Mouse (Mus musculus) cerebellum, postnatal 25 days (tissue): Measurements from ENCODE around the gene Ect2.

Experiments used
- DNase-seq, 2 experiments: peaks; one replicate each; pipeline ENCODE4 v3.0.0; 2021; ENCODE audit warnings: mixed read lengths in 2 of 2

Ect2 gene

DNA sequence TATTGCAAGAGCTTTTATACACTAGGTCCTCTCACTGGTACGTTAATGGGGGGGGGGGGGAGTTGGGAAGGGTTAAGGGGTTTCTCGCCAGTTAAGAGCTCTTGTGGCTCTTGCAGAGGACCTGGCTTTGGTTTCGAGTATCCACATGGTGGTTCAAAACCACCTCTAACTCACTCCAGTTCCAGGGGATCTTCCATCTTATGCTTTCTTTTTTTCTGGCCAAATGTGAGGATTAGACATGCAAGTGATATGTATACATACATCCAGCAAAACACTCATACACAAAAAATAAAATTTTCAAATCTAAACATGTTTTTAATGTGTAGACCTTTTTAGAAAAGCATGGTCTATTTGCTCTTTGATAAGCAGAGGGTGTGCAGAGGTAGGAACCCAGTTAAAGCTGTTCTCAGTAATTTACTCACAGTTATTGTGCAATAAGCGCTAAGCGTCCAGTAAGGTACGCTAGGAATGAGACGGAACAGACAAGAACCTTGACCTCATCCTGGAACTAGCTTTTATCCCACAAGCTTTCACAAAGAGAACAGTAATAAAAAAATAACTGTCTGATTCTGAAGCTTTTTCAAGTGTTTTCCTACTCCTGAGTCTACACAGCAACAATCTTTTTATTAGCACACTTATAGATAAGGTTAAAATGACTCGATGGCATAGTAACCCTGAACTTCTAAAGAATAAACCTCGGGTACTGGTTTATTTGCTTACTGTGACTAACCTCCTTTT is 2.3 kb upstream of the Ect2 start:
- DNase-seq: no peak

DNA sequence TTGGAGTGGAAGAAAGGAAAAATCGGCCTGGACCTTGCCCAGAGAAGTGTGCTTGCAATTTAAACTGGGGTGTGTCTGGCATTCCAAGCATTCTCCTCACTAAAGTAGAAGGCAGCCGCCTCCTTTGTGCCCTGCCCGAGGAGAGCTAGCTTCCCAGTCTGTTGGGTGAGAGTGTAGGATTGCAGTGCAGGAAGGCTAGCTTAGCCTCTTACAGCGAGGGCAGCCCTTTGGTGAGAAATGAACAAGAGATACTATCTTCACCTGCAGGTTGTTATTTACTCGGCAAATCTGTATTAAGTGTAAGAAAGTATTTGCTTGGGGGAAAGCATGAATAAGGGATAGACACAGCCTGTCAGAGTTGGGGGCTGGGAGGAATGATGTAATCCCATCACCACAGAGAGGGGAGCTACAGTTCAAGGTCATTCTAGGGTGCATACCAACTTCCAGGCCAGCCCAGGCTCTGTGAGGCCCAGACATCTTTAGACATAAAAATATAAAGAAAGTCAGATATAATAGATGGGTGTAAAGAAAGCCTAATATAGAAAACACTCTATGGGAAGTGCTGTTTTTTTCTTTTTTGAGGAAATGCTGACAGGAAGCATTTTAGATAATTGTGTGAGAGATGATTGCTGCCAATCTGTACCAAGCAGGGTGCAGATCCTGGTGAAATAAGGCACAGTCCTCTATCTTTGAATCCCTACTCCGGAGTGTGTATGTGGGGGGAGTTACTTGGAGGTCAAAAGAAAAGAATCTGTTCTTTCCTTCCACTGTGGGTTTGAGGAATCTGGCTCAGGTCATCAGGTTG is 1.6 kb upstream of the Ect2 start:
- DNase-seq: no peak

DNA sequence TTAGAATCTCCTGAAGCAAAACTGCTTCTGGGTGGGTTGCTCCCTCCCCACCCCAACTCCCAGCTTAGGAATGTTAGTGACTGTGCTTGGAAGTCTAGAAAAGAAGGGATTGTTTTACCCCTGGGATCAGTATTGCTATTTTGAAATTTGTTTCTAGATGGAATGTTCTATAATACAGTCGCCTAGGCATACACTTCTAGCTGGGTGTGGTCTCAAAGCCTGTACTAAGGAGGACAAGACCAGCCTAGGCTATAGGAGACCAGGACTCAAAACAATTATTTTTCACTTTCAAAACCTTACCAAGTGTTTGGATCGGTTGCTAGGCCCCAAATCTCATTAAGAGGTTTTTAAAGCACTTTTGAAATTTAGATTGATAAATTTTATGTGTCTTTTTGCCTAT is 602 bp upstream of the Ect2 start:
- no peak for DNase-seq

DNA sequence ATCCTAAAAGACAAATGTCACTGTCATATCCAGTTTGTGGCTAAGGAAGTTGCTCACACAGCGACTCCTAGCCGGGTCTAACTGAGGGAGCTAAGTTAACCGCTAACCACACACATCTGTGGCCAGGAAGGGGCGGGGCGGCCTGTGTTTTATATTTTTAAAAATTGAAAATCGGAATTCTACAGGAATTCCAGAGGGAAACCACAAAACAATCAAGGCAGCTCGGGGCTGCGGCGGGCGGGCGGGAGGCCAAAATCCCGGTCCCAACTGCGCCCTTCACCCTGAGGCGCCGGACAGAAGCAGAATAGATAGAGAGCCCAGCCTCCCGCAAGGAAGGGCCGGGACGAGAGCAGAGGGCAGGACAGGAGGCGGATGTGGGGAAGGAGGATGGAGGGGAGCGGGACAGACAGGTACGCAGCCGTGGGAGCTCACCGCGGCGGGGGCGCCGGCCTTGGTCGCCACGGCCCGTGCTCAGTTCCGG is 447 bp downstream of the Ect2 start:
- DNase-seq: no peak

DNA sequence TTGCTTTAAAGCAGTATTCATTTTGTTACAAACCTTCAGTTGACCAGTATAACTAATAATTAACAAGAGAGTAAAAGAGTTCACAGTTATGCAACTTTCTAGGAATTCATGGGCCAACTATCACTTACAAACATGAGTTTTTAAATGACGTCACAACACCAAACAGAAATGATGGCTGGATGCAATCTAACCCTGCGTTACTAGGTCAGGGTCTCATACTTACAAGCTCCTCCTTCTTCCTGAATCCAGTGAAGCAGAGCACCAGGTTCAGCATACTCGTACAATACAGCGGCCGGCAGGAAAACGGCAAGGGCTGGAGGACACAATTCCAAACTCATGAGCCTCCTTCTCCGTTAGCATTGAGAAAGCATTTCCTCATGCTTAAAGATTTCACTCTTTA is 7.9 kb downstream of the Ect2 start:
- DNase-seq: no peak

DNA sequence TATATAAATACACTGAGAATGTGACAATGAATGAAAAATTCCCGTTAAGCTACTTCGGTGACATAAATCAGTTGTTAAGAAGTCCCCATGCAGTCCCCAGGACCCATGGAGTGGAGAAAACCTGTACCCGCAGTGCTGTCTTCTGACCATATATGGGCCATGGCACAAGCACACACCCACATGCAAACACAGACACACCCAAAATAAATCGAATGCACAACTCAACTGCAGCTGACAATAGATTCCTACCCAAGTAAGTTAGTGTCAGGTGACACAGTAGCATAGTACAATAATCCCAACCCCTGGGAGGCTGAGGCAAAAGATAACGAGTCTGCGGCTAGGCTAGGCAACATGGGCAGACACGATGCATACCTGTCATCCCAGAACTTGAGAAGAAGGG is 10.1 kb downstream of the Ect2 start:
- DNase-seq: no peak

DNA sequence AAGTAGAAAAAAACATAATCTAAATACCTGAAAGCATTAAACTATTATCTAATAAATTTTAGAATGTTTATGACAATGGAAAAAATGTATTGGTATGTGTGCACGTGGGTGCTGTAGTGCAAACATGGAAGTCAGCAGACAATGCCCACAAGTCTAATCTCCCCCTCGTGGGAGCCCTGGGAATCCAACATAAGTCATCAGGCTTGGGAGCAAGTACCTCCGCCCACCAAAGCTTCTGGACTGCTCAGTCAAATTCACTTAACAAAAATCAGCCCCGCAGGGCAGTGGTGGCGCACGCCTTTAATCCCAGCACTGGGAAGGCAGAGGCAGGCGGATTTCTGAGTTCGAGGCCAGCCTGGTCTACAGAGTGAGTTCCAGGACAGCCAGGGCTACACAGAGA is 13.6 kb downstream of the Ect2 start:
- no peak for DNase-seq

DNA sequence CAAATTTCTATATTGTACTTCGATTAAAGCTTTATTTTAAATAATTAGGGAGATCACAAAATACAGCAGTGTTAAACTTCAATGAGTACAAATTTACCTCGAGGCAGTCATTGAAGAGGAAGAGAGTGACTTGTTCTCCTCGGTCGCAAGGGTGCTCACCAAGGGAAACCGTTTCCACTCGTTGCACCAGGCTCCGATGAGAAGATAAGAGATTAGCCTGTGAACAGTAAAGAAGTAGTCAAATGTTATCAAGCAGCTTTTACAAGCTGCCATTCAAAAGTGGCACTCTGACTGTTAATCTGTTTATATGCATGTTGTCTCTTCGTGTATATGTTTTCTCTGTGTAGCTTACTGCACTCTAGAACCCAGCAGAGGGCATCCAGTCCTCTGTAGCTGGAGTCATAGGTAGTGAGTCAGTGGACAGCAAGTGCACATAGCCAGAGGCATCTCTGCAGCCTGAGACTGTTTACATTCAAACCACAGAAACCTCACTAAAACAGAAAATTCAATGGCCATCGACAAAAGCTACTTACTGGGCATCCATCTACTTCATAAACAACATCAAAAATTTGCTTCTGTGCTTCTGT is 31.7 kb downstream of the Ect2 start:
- no peak for DNase-seq

DNA sequence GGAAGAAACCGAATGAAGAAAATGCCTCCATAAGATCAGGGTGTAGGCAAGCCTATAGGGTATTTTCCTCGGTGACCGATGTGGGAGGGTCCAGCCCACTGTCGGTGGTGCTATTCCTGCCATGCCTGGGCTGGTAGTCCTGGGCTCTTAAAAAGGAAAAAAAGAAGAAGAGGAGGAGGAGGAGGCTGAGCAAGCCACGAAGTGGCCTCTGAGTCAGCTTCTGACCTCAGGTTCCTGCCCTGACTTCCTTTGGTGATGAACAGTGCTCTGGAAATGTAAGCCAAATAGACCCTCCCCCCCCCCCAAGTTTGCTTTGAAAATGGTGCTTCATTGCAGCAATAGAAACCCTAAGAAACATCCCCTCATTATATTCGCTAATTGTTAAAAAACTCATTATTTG is 32.7 kb downstream of the Ect2 start:
- no peak for DNase-seq

DNA sequence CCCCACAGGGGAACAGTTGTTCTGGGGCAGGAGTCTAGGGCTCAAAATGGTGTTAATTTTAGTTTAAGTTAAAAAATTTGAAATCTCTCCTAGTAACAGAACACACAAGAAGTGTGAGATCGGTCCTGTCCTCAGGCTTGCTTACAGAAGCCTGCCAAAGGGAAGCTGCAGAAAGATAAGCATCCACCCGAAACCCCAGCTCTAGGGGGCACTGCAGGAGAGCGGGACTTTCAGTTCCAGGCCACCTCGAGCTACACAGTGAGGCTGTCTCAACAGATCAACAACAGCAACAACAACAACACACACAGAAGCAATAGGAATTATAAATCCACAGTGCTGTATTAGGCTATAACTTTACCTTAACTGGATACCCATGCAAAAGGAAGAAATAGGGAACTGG is 35.5 kb downstream of the Ect2 start:
- no peak for DNase-seq

DNA sequence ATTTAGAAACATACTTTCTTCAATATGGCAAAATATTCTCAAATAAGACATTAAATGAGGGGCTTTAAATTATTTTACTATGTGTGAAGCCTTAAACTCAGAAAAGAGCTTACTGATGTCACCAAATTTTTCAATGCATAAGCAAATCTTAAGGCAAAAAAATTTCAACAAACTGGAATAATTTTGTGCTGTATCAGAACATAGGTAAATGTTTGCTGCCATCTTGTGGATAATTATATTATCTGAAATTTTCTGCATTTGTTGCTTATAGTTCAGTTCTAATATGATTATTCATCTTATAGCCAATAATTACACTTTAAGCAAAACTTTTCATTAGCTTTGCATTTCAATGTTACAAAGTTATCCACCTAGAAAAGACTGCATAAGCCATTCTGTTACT is 42.8 kb downstream of the Ect2 start:
- no peak for DNase-seq

DNA sequence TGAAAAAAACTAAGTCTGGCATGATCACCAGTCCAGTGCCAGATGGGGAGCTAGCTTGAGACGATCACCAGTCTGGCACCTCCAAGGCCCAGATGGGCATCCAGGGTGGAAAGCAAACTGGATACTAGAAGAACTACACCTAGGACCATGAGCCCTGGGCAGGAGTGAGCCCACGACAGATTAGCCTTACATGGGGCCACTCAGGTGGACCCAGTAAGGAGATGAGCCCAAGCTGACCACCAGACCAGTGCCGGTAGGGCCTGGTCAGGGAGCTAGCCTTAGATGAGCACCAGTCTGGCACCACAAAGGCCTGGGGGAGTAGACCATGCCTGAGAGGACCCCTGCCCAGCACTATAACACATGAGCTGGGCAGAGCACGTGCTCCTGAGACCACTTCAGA is 44.6 kb downstream of the Ect2 start:
- no peak for DNase-seq

DNA sequence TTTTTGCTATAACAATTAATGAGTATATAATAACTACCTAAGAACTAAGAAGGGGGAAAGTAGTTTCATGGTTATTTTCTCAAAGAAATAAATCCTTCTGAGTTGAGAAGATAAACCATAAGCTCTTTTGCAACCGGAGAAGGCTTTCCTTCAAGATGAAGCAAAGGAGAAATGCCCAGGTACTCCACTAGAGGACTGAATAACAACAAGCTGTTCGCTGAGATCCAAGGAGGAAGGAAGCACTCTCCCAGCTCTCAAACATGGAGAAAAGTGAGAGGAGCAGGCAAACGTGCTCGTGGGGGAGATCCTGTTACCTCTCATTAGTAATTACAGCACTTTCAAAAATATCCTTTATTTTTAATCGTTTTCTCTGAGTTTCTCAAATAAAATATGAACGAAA is 46.5 kb downstream of the Ect2 start:
- DNase-seq: no peak

DNA sequence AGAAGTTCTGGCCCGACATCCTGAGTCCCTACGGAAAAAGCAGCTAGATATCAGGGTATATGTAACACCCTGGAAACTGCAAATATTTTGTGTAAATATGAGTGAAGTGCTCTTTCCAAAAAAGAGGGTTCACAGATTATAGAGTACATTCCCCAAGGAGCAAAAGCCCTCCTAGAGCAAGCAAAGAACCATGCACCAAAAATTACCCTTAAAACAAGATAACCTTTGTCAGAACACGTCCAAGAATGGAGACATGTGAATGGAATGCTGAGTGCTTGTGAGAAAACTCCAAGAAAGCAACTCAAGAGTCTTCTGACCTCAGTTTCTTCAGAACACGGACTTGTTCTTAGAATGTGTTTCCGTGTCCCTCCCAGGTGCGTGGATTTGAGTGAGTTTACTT is 50.7 kb downstream of the Ect2 start:
- no peak for DNase-seq

DNA sequence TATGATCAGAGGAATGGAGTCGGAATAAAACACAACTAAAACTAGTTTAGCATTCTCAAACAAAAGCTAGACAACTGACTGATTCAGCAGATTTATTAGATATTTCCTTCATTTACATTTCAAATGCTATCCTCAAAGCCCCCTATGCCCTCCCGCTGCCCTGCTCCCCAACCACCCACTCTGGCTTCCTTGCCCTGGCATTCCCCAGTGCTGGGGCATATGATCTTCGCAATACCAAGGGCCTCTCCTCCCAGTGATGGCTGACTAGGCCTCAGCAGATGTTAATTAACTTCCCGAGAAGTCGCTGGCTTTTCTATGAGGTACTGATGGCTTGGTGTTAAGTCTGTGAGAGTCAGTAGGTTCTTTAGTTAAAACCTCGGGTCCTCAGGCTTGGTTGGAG is 55.0 kb downstream of the Ect2 start:
- no peak for DNase-seq

DNA sequence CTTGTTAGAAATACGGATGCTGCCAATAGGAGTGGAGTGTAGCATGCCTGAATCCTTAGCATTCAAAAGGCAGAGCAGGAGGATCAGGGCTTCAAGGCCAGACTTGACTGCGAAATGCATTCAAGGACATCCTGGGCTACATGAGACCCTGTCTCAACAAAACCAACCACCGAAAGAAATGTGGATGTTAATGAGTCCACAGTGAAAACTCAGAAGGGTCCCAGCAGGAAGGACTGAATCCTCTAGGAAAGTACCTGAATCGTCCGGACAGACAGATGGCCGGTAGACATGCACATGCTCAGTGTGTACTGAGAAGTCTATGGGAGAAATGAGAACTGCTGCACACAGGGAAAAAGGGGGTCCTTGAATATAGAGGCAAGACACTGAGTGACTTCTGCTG is 67.5 kb downstream of the Ect2 start:
- no peak for DNase-seq

DNA sequence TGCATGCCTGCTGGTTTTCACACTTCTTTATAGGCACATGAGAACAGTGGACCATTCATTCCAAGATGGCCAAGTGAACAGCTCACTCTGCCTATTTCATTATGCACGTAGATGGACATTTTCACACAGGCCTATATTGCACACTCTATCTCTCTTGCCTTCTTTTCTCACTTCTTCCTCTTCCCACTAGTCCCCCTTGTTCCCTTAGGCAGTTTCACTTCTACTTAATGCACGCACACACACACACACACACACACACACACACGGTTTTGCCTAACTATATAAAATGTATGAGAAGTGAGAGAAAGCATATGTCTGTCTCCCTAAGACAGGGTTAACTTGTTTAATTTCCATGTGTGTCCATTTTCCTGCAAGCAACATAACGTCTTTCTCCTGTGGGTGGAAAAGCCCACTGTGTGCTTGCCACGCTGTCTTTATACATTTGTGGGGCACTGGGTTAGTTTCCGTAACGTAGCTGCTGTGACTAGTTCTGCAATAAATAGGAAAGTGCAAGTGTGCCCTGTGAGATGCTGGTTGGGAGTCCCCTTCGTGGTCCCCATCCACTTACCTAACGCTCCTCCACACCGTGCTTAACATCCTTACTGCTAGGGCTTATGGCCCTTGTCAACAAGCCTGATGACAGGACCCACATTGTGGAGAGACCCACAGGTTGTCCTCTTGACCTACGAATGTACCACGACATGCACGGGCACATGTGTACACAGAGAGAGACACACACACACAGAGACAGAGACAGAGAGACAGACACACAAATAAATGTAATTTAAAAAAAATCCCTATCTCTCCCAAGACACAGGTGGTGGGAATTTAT is 72.2 kb downstream of the Ect2 start:
- DNase-seq: no peak

DNA sequence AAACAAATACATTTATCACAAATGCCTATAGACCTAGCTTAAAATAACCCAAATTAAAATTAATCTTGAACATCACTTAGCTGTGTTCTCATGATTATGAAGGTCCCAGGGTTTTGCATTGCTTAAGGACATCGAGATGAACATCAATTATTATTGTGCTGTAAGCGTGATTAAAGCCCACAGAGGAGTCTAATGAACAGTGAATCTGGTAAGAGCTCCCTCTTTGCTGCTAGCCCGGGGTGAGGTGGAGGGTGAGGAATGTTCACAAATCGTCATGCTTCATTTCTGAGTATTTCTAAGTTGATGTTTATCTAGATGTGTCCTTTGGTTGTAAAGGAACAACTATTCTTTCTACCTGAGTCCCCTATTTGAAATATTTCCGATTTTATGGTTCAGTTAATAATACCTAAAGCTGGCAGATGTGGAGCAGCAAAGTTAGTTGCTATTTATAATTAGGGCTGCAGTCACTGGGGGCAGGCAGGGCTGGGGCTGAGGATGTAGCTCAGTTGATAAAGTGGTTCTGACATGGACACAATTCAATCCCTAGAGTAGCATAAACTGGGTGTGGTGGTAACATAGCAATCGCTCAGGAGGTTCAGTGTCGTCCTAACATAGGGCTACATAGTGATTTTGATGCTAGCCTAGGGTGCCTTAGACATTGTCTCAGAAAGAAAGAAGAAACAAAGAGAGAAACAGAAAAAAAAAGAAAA is 73.5 kb downstream of the Ect2 start:
- no peak for DNase-seq

DNA sequence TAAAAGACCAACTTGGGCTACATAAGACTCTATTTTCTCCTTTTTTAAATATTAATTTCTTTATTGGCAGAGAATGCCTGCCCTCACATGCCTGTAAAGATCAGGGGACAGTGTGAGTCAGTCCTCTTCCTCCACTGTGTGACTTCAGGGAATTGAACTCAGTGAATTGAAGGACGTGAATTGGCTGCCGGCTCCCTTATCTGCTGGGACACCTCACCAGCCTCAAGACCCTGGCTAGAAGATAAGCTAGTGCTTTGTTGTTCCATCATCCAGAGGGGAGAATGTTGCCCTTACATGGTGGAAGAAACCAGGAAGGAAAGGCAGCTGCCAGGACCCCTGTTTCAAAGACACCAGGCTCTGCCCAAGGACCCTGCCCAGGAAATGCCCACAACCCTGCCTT is 79.8 kb downstream of the Ect2 start:
- DNase-seq: no peak

DNA sequence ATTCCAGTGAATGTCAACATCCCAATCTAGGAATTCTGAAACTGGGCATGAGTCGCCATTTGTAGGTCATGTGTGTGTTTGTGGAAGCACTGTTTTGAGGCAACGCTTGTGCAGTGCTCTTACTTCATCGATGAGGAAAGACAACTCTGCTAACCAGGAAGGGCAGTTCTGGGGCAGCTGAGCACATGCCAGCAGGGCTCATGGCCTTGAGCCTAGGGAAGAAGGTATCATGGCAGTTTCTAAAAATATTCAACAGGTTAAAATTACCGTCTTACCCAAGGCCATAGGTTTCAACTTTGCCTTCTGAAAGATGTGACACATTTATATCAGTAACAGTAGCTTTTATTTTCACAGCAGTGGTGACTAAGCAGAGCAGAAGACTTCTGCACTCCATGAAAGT is 82.0 kb downstream of the Ect2 start:
- DNase-seq: no peak

DNA sequence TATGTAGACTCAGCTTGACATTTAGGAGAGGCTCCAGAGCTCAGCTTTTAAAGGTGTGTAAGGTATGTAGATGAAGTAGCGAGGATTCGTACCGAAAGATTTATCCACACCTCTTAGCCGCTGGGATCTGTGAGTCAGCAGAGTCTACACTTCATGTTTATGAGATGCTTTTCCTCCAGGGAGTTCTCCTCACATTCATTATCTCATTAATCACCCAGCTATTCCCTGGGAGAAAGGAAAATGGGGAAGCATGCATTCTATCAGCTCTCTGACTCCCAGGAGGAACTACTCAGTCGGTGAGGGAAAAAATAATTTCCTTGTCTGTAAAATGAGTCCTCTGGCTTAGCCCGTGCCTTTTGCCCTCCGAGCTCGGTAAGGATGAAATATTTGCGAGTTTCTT is 83.3 kb downstream of the Ect2 start:
- no peak for DNase-seq

DNA sequence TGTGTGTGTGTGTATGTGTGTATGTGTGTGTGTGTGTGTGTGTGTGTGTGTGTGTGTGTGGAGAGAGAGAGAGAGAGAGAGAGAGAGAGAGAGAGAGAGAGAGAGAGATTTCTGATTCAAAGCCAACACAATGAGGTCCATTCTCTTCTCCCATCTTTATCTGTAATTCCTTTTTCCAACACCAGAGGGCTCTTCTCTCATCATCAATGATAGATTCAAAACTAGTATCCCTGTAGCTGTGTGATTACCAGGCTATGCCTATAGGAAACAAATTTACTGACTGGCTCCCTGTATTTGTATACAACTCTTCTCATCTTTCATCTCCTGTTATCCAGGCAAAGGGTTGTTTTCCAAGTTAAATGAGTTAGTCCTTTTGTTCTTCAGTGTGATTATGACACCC is 86.5 kb downstream of the Ect2 start:
- DNase-seq: no peak

DNA sequence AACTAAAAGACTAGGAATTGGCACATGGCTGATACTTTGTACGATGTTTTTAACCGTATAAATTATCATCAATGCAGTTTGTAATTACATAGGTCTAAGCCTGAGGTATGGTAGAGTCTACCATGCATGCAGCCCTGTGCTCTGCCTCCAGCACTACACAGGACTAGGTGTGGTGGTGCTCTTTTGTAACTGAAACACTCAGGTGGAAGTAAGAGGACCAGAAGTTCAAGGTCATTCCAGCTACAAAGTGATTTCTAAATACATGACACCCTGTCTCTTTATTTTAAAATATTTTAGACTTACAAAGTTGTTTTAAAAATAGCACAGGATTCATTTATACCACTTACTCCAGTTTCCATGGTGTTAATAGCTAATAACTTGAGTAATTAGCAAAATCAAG is 88.8 kb downstream of the Ect2 start:
- DNase-seq: no peak
